Mouse (Mus musculus): ENCODE results near the gene Wdr11.

Gene Wdr11

DNA sequence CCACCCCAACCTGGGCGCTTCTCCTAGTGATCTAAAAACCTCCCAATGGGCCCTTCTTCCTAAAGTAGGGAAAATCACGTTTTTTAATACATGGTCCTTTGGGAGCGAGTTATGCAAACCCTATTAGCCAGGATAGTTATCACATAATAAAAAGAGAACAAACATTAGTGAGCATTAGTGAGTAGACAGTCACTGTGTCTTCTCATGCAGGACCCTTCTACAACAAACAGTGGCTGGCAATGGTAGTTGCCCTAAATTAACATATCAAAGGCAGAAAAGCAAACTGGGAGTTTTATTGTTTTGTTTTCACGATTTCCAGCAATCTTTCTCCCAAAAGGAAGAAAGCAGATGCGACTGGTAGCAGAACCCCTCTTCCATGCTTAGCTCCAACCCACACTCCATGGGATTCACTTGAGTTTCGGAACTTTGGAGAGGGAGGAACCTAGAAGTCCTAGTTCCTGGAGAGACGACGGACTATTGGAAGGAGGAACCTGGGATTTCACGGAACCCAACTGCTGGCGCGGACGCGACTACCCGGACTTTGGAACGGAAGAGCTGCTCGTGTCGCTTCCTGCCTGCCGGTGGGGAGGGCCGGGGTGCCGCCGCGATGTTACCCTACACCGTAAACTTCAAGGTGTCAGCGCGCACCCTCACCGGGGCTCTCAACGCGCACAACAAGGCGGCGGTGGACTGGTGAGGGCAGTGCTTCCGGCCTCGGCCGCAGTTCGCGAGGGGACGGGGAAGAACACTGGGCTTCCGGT, at the start of gene Wdr11:
Wdr11 (plus strand) TSS at position 493 of the 761 bp plus-strand sequence.
- peak; percentile 65 for DNase-seq (ENCODE audit: low read depth)

DNA sequence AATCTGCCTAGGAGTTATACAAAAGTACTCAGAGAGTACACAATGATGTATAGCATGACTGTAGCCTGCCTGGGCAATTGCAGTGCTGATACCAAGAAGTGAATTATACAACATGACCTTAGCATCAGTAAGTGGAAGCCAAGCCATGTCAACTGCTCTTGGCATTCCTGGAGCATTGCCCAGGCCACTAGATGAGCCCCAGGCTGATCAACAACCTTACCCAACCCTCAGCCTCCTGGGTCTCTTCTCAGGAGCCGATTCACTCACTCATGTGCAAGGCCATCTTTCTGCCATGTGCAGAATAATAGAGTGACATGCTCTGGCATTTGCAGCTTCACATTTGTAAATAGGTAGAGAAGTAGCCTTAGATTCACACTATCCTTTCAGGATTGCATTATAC, 24.1 kb upstream of the Wdr11 start:
- no peak for DNase-seq (ENCODE audit: low read depth)

DNA sequence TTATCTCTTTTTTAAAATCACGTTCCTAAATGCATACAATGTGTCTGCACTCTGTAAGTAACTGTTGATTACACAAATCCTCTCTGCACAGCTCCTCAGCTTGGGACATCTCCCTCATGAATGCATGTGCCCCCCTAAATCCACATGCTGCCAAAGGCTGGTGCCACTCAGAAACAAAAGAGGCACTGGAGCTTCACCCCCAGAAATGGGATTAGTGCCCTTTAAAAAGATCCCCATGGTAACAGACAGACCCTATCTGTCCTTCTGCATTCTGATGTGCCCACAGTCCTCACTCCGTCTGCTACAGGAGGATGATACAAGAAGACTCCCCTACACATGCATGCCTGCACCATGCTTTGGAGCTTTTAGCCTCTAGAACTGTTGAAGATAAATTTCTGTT, 23.3 kb upstream of the Wdr11 start:
- no peak for DNase-seq (ENCODE audit: low read depth)

DNA sequence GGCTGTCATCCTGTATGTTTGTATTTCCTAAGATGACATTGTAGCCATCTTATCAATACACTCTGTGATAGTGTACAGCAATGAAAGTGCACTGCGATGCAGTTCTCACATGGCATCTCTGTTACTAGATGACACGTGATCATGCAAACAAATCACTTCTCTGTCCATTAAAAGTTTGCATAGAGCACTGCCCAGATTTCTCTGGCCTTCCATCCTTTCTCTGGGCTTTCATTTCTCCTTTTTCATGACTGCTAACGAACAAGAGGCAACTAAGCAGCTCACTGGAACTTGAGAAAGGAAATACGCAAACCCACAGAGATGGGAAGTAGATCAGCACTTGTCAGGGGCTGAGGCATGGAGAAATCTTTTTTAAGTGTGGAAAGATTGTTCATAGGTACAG, 17.2 kb upstream of the Wdr11 start:
- DNase-seq (ENCODE audit: low read depth) = no peak

DNA sequence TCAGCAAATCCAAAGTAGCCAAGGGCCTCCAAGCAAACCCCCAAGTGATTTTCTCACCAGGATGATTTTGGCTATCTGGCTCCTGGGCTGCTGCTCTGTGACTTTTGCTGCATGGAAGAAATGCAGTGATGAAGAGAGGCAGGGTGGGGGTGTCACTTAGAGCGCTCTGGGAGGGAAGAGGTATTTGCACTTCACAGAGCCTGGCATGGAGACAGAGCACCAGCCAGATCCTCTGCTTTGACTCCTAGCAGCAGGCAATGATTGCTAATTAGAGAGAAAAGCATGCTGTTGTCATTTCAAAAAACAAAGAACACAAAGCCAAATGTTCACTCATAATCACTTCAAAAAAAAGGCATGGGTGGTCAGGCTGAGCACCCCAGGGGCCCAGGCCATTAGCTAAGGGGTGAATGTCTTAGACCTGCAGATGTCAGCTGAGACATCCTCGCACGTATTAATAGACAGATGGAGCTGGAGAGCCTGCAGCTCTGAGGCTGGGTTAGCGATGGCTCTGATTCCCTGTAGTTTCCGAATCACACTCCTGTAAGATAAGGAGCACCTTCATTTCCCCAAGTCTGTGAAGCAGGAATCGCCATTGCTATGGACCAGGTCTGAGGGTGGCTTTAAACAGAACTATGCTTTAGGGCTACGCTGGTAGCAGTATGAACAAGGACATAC, 16.4 kb upstream of the Wdr11 start:
- DNase-seq (ENCODE audit: low read depth) = no peak

DNA sequence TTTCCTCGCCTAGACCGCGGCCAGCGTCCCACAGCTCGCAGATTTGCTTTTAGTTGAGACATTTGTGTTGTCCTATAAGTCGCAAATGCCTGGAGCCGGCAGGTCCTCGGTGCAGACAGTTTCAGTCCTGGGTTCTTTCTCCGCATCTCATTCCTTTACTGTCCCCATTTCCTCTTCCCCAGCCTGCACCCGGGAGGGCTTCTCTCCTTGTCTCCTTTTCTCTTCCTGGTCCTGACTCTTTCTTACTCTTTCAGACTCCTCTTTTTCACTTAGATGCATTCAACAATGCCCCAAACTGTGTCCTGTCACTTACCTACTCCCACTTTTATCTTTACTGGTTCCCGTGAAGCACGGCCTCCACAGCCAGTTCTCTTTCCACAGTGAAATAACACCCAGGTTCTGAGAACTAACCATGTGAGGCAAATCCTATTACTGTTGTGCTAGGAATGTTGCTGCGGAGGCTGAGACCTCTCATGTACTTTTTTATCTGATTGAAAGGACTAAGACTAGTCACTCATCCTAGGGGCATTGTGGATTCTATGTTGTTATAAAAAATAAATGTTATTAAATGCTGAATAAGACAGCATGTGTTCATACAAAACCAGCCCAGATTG, 576 bp downstream of the Wdr11 start:
- peak; percentile 22 for DNase-seq (ENCODE audit: low read depth)

DNA sequence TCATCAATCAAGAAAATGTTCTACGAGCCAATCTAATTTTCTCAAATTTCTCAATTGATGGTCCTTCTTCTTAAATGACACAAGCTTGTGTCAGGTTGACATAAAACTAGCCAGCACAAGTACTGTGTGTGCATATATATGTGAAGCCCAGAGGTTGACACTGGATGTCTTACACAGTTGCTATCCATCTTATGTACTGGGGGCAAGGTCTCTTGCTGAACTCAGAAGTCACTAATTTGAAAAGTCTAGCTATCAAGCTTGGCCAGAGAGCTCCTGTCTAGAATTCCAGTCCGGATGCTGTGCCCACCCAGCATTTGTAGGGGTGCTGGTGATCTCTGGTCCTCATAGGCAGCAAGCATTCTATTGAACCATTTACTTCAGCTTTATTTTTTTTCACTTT, 5.5 kb downstream of the Wdr11 start:
- no peak for DNase-seq (ENCODE audit: low read depth)

DNA sequence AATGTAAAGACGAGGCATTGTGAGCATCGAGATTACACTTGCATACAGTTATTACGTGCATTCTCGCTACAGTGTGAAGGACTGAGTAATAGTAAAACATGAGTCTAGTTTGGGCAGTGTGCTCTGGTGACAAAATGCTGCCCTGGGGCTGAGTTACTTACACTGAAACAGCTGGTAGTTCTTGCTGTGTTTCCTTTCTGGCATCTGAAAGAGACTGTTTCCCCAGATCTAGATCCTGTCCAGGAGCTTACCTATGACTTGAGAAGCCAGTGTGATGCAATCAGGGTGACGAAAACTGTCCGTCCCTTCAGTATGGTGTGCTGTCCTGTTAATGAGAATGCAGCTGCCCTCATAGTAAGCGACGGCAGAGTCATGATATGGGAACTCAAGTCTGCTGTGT, 14.6 kb downstream of the Wdr11 start:
- DNase-seq (ENCODE audit: low read depth) = no peak

DNA sequence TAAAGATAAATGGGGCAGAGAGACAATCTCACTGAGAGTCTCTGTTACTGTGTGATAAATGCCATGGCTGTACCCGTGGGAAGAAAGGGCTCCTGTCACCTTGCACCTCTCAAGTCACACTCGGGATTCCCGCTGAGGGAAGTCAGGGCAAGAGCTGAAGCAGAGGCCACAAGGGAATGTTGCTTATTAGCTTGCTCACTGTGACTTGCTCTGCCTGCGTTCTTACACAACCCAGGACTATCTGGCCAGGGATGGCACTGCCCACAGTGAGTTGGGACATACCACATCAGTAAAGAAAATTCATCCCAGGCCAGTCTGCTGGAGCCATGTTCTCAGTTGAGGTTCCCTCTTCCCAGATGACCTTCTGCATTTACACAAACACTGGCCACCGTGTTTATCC, 29.5 kb downstream of the Wdr11 start:
- no peak for DNase-seq (ENCODE audit: low read depth)

DNA sequence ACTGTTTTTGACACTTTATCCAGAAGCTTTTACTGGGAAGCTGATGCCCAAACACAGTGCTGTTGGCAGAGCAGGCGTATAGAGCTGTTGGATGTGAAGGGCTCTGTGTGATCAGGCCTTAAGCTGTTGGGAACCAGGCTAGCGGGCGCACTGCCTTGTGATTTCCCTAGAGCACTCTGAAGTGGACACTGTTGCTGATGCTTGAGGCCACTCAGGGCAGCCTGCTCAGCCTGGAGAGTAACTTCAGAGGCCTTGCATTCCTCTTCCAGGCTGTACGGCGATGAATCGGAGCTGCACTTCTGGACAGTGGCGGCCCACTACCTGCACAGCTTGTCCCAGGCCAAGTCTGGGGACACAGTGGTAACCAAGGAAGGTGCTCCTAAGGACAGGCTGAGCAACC, 38.7 kb downstream of the Wdr11 start:
- DNase-seq (ENCODE audit: low read depth) = no peak

DNA sequence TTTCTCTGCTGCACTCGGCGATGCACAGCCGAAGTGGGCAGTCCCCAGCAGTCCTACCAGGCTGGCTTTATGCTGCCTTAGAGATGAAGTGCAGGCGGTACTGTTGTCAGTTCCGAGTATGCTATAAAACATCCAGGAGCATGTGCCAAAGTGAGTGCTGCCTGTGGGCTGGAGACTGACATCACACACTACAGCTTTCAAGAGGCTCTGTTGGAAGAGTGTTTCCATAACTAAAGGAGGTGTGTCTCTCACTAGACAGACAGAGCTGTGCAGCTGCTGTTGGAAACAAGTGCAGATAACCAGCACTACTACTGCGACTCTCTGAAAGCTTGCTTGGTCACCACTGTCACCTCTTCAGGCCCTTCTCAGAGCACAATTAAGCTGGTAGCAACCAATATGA, 39.8 kb downstream of the Wdr11 start:
- no peak for DNase-seq (ENCODE audit: low read depth)

DNA sequence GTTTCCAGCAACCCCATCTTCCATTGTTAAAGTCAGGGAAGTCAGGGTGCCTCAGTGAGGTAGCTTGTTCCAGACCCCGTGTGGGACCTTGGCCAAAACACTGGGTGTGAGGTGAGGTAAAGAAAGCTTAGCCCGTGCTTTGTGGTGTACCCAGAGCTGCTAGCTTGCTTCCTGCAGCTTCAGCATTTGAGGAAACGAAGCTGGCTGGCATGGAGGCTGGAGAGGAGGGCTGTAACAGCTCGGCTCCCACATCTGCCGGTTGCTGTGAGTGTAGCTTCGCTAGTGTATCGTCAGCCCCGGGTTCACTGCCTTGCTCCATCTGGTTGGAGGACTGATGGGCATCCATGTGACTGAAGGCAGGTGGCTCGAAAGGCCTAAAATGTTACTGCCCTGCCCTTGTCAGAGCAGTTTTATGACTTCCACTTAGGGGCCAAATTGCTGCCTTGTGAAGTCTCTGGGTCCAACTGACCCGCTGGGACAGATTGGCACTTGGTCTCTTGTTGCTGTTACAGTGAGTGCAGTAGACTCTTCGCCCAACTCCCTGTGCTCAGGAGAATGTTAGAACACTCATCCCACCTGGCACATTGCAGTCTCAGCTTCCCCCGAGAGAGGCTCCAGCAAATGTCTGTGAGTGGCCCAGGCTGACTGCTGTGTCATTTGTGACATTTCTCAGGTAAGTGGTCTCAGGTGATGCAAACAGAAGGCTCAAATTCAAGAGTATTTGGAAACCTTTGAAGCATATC, 44.4 kb downstream of the Wdr11 start:
- no peak for DNase-seq (ENCODE audit: low read depth)

DNA sequence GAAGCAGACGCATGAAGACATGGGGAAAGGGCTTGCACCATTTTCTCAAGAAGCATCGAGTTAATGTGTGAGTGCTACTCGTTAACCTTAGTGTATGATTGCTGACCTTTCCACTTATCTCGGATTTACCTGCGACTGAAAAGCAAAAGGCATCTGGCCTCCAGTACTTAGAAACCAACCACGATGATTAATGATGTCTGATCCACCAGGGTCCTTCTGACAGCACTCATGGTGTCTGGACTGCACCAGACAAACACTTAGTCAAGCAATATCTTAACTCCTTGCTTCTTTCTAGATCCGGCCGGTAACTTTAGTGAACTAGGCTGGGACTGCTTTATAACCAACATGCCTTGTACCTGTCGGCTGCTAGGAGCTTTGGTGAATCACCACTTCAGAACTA, 45.3 kb downstream of the Wdr11 start:
- DNase-seq (ENCODE audit: low read depth) = no peak

DNA sequence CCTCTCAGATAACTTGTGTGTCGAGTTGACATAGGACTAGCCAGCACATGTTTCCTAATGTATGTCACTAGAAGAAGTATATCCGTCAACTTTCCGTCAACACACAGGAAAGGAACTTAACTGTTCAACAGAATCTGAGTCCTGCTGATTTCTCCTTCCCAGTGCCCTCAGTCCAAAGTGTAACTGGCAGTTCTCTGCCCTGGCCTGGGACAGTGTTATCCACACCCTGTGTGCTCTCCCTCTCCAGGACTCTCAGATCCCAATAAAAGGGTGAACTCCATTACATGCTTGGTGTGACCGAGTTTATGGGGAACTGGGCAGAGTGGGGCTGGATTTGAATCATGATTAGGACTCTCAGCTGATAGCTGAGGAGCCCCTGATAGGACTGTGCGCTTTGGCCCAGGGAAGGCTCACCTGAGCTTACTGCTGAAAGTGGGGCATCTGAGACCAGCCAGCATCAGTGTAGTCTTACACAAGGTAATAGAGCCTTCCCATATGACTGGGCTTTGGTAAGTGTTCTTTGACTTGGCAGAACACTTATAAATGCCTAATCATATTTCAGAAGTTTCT, 46.3 kb downstream of the Wdr11 start:
- no peak for DNase-seq (ENCODE audit: low read depth)

DNA sequence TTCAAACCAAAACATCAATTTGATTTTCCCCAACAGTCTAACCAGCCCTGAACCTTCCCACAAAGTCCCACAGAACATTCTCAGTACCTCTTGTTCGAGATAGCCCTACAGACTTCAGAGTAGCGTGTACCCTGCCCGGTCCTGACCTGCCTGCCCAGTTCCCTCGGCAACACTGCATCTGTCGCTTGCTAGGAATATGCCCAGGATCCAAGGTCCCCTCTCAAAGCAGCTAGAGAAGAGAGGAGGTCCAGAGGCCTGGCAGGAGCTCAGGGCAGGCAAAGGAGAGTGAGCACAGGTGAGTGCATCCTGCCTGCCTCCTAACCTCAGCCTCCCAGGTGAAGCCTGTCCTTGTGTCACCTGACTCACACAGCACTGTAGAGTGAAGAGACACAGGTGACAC, 47.3 kb downstream of the Wdr11 start:
- no peak for DNase-seq (ENCODE audit: low read depth)

DNA sequence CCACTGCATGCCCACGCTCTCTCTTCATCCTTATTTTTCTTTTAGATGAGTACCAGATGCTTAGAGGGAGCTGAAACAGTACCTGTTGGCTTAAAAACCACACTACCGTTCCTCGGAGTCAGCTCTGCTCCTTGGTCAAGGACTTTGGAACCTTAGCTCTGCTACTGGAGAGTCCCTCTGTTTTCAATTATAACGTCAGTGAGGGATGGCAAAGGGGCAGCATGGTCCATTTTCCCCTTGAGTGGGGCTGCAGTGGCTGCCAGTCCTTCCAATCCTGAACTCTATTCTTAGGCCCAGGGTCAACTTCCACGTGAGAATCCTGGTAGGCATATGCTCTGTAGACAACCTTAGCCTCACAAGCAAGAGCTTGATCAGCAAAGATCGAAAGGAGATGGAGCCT, 48.2 kb downstream of the Wdr11 start:
- no peak for DNase-seq (ENCODE audit: low read depth)

DNA sequence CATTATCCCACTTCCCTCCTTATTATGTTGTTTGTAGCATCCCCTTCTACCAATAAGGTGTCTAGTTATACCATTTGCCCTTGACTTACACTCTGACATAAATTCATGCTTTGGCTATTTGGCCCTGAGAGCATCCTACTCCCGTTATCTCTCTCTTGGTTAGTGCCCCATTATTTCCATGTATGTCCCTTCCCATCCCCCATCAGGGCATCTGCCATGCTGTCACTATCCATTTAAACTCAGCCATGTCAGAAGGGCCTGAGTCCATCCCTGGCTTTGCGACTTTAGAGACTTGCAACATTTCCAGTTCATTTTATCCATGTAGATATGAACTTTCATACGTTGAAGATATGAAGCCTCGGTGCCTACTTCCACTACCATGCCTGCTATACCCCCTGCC, 51.6 kb downstream of the Wdr11 start:
- DNase-seq (ENCODE audit: low read depth) = no peak

DNA sequence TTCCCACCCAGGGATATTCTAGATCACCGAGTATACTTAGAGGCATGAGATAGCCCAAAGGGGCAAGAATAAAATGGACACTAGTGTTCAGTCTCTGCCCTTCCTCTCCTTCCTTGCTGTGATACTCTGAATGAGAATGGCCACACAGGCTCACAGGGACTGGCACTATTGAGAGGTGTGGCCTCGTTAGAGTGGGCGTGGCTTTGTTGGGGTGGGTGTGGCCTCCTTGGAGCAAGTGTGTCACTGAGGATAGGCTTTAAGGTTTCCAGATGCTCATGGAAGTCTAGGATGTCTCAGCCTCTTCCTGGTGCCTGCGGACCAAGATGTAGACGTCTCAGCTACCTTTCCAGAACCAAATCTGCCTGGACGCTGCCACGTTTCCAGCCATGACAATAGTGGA, 56.1 kb downstream of the Wdr11 start:
- DNase-seq (ENCODE audit: low read depth) = peak; percentile 27

DNA sequence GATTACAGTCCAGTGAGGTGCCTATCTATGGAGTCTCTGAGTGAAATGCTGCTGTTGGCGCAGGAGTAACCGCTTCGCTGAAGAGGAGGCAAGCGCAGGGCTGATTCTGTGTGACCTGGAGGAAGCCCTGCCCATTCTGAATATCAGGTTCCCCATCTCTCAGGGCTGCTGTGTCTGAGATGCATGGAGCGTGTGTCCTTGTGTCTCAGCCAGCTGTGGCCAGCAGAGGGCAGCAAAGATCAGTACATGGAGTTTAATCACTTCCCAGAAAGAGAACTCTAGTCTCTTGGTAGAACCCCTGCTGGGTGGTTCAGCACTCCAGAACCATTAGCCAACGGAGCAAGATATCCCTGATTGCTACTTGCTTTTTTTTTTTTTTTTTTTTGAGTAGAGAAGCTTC, 57.3 kb downstream of the Wdr11 start:
- DNase-seq (ENCODE audit: low read depth) = peak; percentile 57

DNA sequence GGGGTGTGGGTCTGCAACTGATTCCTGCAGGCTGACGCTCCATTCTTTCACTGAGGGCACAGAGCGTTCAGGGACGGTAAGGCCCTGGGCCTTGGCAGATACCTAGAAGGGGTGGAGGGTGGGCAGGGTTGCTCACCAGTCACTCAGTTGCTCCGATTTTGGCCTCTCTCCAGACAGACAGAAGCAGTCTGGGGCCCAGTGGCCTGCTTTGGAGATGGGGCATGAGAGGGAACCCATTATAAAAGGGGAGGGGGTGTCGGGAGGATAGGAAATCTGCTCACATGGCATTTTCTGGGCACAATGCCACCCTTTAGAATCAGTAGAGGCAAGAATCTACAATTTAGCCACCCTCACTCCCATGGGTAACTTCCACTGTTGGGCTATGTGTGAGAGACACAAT, 59.1 kb downstream of the Wdr11 start:
- DNase-seq (ENCODE audit: low read depth) = no peak

DNA sequence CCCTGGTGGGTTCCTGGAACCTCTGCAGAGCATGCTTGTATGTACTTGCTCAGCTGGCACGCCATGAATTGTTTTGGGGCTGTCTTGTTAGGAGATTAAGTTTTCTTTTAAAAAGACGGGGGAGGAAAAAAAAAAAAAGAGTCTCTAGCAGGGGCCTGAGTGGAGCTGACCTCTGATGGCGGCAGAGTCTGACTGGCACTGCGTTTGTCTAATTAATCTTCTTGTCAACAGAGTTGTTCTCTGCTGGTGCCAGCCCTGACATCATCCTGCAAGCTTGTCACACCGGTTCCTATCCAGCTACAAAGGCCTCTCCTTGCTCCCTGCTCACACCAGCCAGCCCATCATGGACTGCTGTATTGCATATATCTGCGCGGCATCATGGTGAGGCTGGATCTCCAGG, 60.1 kb downstream of the Wdr11 start:
- no peak for DNase-seq (ENCODE audit: low read depth)

DNA sequence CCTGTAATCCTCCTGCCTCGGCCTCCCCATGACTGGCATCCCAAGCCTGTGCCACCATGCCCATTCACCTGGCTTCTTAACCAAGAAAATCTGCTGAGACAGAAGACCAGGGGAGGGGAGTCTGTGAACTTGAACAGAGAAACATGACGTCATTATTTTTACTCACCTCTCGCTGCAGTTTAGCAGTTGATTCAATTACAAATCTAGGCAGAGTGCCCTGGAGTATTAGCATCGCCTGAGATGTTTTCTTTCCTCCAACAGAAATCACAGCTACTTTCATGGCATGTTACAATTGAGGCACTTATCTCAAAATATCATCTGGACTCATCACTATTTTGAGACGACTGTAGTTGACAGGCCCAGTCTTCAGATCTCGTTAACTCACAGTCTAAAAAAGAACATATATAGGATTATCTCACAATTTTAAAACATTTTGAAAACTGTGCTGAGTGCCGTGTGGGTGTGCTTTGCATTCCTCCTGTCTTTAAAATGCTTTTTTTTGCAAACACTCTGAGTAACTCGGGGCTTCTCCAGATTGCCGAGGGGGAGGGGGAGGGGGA, 61.3 kb downstream of the Wdr11 start:
- no peak for DNase-seq (ENCODE audit: low read depth)
